Mouse (Mus musculus) MEL (cell line): Measurements from ENCODE around the gene Glo1.

Source experiments
- CTCF ChIP-seq, 3 experiments: IDR thresholded peaks in 2 of 3; conservative IDR thresholded peaks in 1 of 3; 2 replicates each; pipeline ENCODE4 v1.5.1; 2011 to 2012; ENCODE audit warnings: low read length in 3 of 3, low read depth in 2 of 3, mild to moderate bottlenecking in 2 of 3, improper control_type of control experiment in 1 of 3, inconsistent platforms in 1 of 3, mixed read lengths in 1 of 3, moderate library complexity in 1 of 3; ENCODE audit not compliant: control insufficient read depth in 1 of 3, insufficient read depth in 1 of 3, poor library complexity in 1 of 3, severe bottlenecking in 1 of 3
- JUND ChIP-seq: IDR thresholded peaks from 2 replicates; pipeline ENCODE4 v1.6.1; 2011; ENCODE audit warnings: low read depth, mild to moderate bottlenecking, improper control_type of control experiment, low read length
- MEF2A ChIP-seq: IDR thresholded peaks from 2 replicates; pipeline ENCODE4 v1.6.1; 2014; ENCODE audit warnings: low read depth, mild to moderate bottlenecking, inconsistent platforms, low read length, improper control_type of control experiment; ENCODE audit not compliant: poor library complexity, insufficient replicate concordance, severe bottlenecking; ENCODE audit errors: extremely low read depth
- MXI1 ChIP-seq: IDR thresholded peaks from 2 replicates; pipeline ENCODE4 v1.6.1; 2011; ENCODE audit warnings: mild to moderate bottlenecking, low read depth, low read length, improper control_type of control experiment
- POLR2A ChIP-seq, 2 experiments: IDR thresholded peaks; 2 replicates each; pipeline ENCODE4 v1.6.1; 2011 to 2012; ENCODE audit warnings: low read length in 2 of 2, mild to moderate bottlenecking in 2 of 2, control low read depth in 1 of 2, improper control_type of control experiment in 1 of 2, low read depth in 1 of 2, moderate library complexity in 1 of 2; ENCODE audit not compliant: control insufficient read depth in 1 of 2, insufficient read depth in 1 of 2, poor library complexity in 1 of 2

- TF ChIP-seq MEF2A (no peak), POLR2A (IDR thresholded peaks at IDR 0.05; ENCODE audit: control insufficient read depth in 1 of 2, insufficient read depth in 1 of 2, low read depth in 1 of 2, low read length in 2 of 2, poor library complexity in 1 of 2) (no peak), CTCF (IDR thresholded peaks at IDR 0.05 in 2 of 3, conservative IDR thresholded peaks at IDR 0.05 in 1 of 3; ENCODE audit: control insufficient read depth in 1 of 3, insufficient read depth in 1 of 3, low read depth in 2 of 3, low read length in 3 of 3, poor library complexity in 1 of 3, severe bottlenecking in 1 of 3) (no peak), JUND (no peak), MXI1 (no peak)
These were observed 18.7 kb downstream of the Glo1 start for GRCm38 (mm10) chr17:30607909-30608495.
